Mouse (Mus musculus): Measurements from ENCODE around the gene Cmtm1. TPM values are rescaled to one million over a fixed set of nuclear protein-coding genes. Genes with fewer than 3 reads are reported as not detected.
A peak's percentile ranks its signal among the peaks of the same experiment; 100 is the strongest.

The Cmtm1 gene
- polyA plus RNA-seq, 1 experiment from 2014 or later: not detected

GRCm38 (mm10) chr8:104340233-104341105 is 30.5 kb upstream of the Cmtm1 start:
- ATAC-seq: peak; percentile 75
- no peaks in the 10 kb centered on the region for H3K27me3 ChIP-seq (replicated peaks; ENCODE audit: control insufficient read depth, insufficient read depth, low read length)
- under 1% methylated on average over 49 of the region's 54 CpGs for WGBS
- H3K9me3 ChIP-seq (ENCODE audit: control insufficient read depth): no peaks in the 10 kb centered on the region
- TF ChIP-seq CTCF (IDR thresholded peaks at IDR 0.05; ENCODE audit: low read depth): peak; percentile 84
- peak overlapping the region; percentile 70 for H3K4me2 ChIP-seq (replicated peaks; ENCODE audit: low read depth)
- peaks cover 5% of the 10 kb centered on the region; the same call in 1 of the 2 replicates for H3K36me3 ChIP-seq (ENCODE audit: control insufficient read depth, insufficient read depth)
- H3K4me3 ChIP-seq (ENCODE audit: low read depth, low read length): peak overlapping the region; percentile 45
- peak overlapping the region; percentile 61 for H3K27ac ChIP-seq (ENCODE audit: low read depth, low read length)
- peak overlapping the region; percentile 56 for H3K9ac ChIP-seq (ENCODE audit: low read depth, low read length)
- H3K4me1 ChIP-seq (replicated peaks; ENCODE audit: control insufficient read depth, insufficient read depth, low read length): 0 out of 2 replicates have a peak, but pooled peaks cover 3% of the 10 kb centered on the region

- no peak for ATAC-seq
- peak overlapping the region; percentile 56; the same call in 1 of the 2 replicates for H3K9ac ChIP-seq (ENCODE audit: low read depth, low read length)
- no peaks in the 10 kb centered on the region for H3K9me3 ChIP-seq (ENCODE audit: control insufficient read depth)
- peak overlapping the region; percentile 70 for H3K4me2 ChIP-seq (replicated peaks; ENCODE audit: low read depth)
- no peaks in the 10 kb centered on the region for H3K36me3 ChIP-seq (ENCODE audit: control insufficient read depth, insufficient read depth)
- no peak for TF ChIP-seq CTCF (IDR thresholded peaks at IDR 0.05; ENCODE audit: low read depth)
- no peaks in the 10 kb centered on the region for H3K27me3 ChIP-seq (replicated peaks; ENCODE audit: control insufficient read depth, insufficient read depth, low read length)
- H3K27ac ChIP-seq (ENCODE audit: low read depth, low read length): peak overlapping the region; percentile 61
- 3% methylated on average over 6 of the region's 6 CpGs for WGBS
- peak overlapping the region; percentile 45 for H3K4me3 ChIP-seq (ENCODE audit: low read depth, low read length)
- H3K4me1 ChIP-seq (replicated peaks; ENCODE audit: control insufficient read depth, insufficient read depth, low read length): 0 out of 2 replicates have a peak, but pooled peaks cover 3% of the 10 kb centered on the region
Observed at GRCm38 (mm10) chr8:104339983-104340232, 30.0 kb upstream of the Cmtm1 start.

DNA sequence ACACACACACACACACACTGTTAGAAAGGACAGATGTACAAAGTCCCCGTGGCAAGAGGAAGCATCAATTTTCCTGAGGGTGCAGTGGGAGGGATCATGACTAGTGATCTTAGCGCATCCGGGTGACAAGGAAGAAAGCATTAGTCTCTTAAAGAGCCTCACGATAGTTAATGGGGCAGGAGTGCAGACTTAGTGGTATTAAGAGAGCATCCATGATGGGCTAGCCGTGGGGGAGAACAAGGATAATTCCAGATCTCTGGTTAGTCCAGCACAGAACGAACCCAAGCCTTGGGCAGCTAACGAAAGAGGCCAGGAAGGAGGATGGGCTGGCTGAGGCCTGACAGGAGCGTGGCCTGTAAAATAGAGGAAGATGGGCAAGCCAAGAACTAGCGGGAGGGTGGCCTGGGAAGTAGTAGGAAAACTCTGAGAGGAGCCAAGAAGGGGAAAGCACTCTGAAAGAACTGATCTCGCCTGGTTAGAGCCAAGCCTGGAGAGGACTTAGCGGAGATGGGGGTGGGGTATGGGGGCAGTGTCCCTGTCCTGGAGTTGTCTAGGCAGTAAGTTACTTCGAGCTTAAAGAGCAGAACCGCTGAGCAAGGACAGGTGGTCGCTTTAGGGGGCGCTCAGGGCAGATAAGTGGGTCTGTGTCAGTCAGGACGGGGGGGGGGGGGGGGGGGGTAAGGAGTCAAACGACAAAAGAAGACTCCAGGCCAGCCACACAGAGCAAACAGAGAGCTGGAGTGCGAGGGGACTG is 29.5 kb upstream of the Cmtm1 start, which contains the start of gene Cmtm3:
TSS of gene Cmtm3 (plus strand) at position 182 of the 754 bp plus-strand sequence.
- Histone ChIP-seq H3K4me3 (ENCODE audit: low read depth, low read length) (peak within 1 kb of the TSS; percentile 45), H3K9me3 (ENCODE audit: control insufficient read depth) (no peaks in the 10 kb centered on the region), H3K4me1 (replicated peaks; ENCODE audit: control insufficient read depth, insufficient read depth, low read length) (0 out of 2 replicates have a peak, but pooled peaks cover 3% of the 10 kb centered on the region), H3K4me2 (replicated peaks; ENCODE audit: low read depth) (peak within 1 kb of the TSS; percentile 70), H3K27me3 (replicated peaks; ENCODE audit: control insufficient read depth, insufficient read depth, low read length) (no peaks in the 10 kb centered on the region), H3K36me3 (ENCODE audit: control insufficient read depth, insufficient read depth) (no peaks in the 10 kb centered on the region), H3K9ac (ENCODE audit: low read depth, low read length) (peak within 1 kb of the TSS; percentile 56; the same call in 1 of the 2 replicates), H3K27ac (ENCODE audit: low read depth, low read length) (peak within 1 kb of the TSS; percentile 61)
- no peak for ATAC-seq
- no peak for TF ChIP-seq CTCF (IDR thresholded peaks at IDR 0.05; ENCODE audit: low read depth)
- WGBS: 23% methylated on average over 17 of the region's 18 CpGs

DNA sequence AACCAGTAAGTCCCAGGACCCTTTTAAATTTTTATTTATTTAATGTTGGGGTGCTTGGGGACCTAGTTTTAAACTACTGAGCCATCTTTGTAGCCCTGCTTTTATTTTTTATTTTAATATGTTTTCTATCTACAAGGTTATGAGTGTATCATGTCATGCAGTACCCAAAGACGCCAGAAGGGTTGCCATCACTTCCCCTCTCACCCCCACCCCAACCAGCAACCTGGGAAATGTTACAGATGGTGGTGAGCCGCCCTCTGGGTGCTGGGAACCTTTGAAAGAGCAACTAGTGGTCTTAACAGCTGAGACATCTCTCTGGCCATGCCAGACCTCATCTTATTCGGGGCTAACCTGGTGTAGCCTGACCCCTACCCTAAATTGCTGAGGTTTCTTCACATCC is 27.9 kb upstream of the Cmtm1 start:
- Histone ChIP-seq H3K9ac (ENCODE audit: low read depth, low read length) (no peak overlapping the region), H3K4me2 (replicated peaks; ENCODE audit: low read depth) (no peak overlapping the region), H3K4me3 (ENCODE audit: low read depth, low read length) (no peak overlapping the region), H3K27me3 (replicated peaks; ENCODE audit: control insufficient read depth, insufficient read depth, low read length) (no peaks in the 10 kb centered on the region), H3K9me3 (ENCODE audit: control insufficient read depth) (no peaks in the 10 kb centered on the region), H3K4me1 (replicated peaks; ENCODE audit: control insufficient read depth, insufficient read depth, low read length) (0 out of 2 replicates have a peak, but pooled peaks cover 3% of the 10 kb centered on the region), H3K36me3 (ENCODE audit: control insufficient read depth, insufficient read depth) (no peaks in the 10 kb centered on the region), H3K27ac (ENCODE audit: low read depth, low read length) (no peak overlapping the region)
- ATAC-seq: no peak
- TF ChIP-seq CTCF (IDR thresholded peaks at IDR 0.05; ENCODE audit: low read depth): peak; percentile 34; the same call in 1 of the 2 replicates
- 43% methylated on average over 3 of the region's 3 CpGs for WGBS

GRCm38 (mm10) chr8:104336806-104337205 is 26.9 kb upstream of the Cmtm1 start:
- Histone ChIP-seq H3K4me3 (ENCODE audit: low read depth, low read length) (no peak overlapping the region), H3K4me2 (replicated peaks; ENCODE audit: low read depth) (no peak overlapping the region), H3K9me3 (ENCODE audit: control insufficient read depth) (no peaks in the 10 kb centered on the region), H3K36me3 (ENCODE audit: control insufficient read depth, insufficient read depth) (no peaks in the 10 kb centered on the region), H3K9ac (ENCODE audit: low read depth, low read length) (no peak overlapping the region), H3K27ac (ENCODE audit: low read depth, low read length) (no peak overlapping the region), H3K27me3 (replicated peaks; ENCODE audit: control insufficient read depth, insufficient read depth, low read length) (no peaks in the 10 kb centered on the region), H3K4me1 (replicated peaks; ENCODE audit: control insufficient read depth, insufficient read depth, low read length) (0 out of 2 replicates have a peak, but pooled peaks cover 3% of the 10 kb centered on the region)
- no peak for TF ChIP-seq CTCF (IDR thresholded peaks at IDR 0.05; ENCODE audit: low read depth)
- ATAC-seq: no peak
- WGBS: 85% methylated on average over 1 of the region's 1 CpGs

- Histone ChIP-seq H3K9ac (ENCODE audit: low read depth, low read length) (no peak overlapping the region), H3K36me3 (ENCODE audit: control insufficient read depth, insufficient read depth) (no peaks in the 10 kb centered on the region), H3K27ac (ENCODE audit: low read depth, low read length) (no peak overlapping the region), H3K9me3 (ENCODE audit: control insufficient read depth) (no peaks in the 10 kb centered on the region), H3K4me1 (replicated peaks; ENCODE audit: control insufficient read depth, insufficient read depth, low read length) (no peaks in the 10 kb centered on the region), H3K27me3 (replicated peaks; ENCODE audit: control insufficient read depth, insufficient read depth, low read length) (no peaks in the 10 kb centered on the region), H3K4me3 (ENCODE audit: low read depth, low read length) (no peak overlapping the region), H3K4me2 (replicated peaks; ENCODE audit: low read depth) (no peak overlapping the region)
- ATAC-seq: no peak
- TF ChIP-seq CTCF (IDR thresholded peaks at IDR 0.05; ENCODE audit: low read depth): no peak
- WGBS: 77% methylated on average over 1 of the region's 1 CpGs
Observed at GRCm38 (mm10) chr8:104334196-104334595, 24.3 kb upstream of the Cmtm1 start.
